Mouse (Mus musculus) intestine, postnatal 0 days (tissue): Measurements from ENCODE around the gene Atxn7l3. TPM values are rescaled to one million over a fixed set of nuclear protein-coding genes. Genes with fewer than 3 reads are reported as not detected.

ENCODE experiments used
- ATAC-seq: fragments of 200-750 bp; cut with Nextera tagmentation; 2 replicates; pipeline ENCODE4 v1.8.0; 2017; ENCODE audit warnings: mild to moderate bottlenecking, moderate TSS enrichment, moderate library complexity
- H3K27ac ChIP-seq: fragments of 300-500 bp; sonication (generic); 2 replicates; pipeline ENCODE4 v1.5.1; 2014; ENCODE audit warnings: mild to moderate bottlenecking, low read depth, low read length, moderate library complexity
- H3K27me3 ChIP-seq: fragments of 300-500 bp; sonication (generic); replicated peaks from 2 replicates; pipeline ENCODE4 v1.6.1; 2014; ENCODE audit warnings: low read length, mixed read lengths; ENCODE audit not compliant: control insufficient read depth, insufficient read depth
- H3K36me3 ChIP-seq: fragments of 300-500 bp; sonication (generic); 2 replicates; pipeline ENCODE4 v1.6.1; 2014; ENCODE audit warnings: mild to moderate bottlenecking, moderate library complexity; ENCODE audit not compliant: control insufficient read depth, insufficient read depth
- H3K4me1 ChIP-seq: fragments of 300-500 bp; sonication (generic); replicated peaks from 2 replicates; pipeline ENCODE4 v1.6.1; 2014; ENCODE audit warnings: antibody characterized with exemption, low read length, mixed read lengths; ENCODE audit not compliant: control insufficient read depth, insufficient read depth
- H3K4me2 ChIP-seq: fragments of 300-500 bp; sonication (generic); replicated peaks from 2 replicates; pipeline ENCODE4 v1.6.1; 2014; ENCODE audit warnings: low read depth, mild to moderate bottlenecking, moderate library complexity
- H3K4me3 ChIP-seq: fragments of 300-500 bp; sonication (generic); 2 replicates; pipeline ENCODE4 v1.5.1; 2014; ENCODE audit warnings: low read depth, low read length
- H3K9ac ChIP-seq: fragments of 300-500 bp; sonication (generic); 2 replicates; pipeline ENCODE4 v1.6.1; 2014; ENCODE audit warnings: mild to moderate bottlenecking, low read depth, low read length
- H3K9me3 ChIP-seq: fragments of 300-500 bp; sonication (generic); 2 replicates; pipeline ENCODE4 v1.6.1; 2016; ENCODE audit warnings: mixed run types; ENCODE audit not compliant: control insufficient read depth
- CTCF ChIP-seq: sonication (generic); IDR thresholded peaks from 2 replicates; pipeline ENCODE4 v1.5.1; 2016; ENCODE audit warnings: low read depth, mild to moderate bottlenecking, control low read depth, antibody characterized with exemption, moderate library complexity
- WGBS: fragments of 180-500 bp; shearing (Covaris S2); extraction: QIAGEN DNeasy Blood & Tissue Kit; methylation state at CpG from one replicate; pipeline ENCODE4 v1.1.7; 2014; 5-methylcytosine and 5-hydroxymethylcytosine counted together
- polyA plus RNA-seq: library from polyadenylated mRNA; unstranded; fragments of >200 nt; fragmentation: Nextera tagmentation; extraction: Ambion mirVana; gene quantifications from 2 replicates; pipeline ENCODE4 v1.2.1, GENCODE M21; 2015

Atxn7l3 gene
- polyA plus RNA-seq, 1 experiment from 2014 or later, result 8.6 TPM

DNA sequence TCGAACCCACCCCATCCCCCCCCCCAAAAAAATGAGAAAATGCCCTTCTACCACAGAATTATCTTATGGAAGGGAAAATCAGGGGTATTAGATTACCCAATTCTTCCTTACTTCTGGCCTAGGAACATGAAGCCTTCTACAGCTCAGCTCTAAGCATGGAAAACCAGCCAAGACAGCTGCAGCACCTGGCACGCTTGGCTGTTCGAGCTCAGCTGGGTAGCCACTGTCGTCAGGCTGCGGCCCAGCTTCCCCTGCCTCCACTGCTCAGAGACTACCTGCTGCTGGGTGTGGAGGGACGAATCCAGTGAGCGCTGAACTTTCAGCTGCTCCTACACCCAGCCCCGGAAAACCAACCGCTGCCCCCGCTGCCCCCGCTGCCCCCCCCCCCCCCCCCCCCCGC, 18.7 kb downstream of the Atxn7l3 start:
- H3K4me2 ChIP-seq, result no peak overlapping the region
- no peak for ATAC-seq

DNA sequence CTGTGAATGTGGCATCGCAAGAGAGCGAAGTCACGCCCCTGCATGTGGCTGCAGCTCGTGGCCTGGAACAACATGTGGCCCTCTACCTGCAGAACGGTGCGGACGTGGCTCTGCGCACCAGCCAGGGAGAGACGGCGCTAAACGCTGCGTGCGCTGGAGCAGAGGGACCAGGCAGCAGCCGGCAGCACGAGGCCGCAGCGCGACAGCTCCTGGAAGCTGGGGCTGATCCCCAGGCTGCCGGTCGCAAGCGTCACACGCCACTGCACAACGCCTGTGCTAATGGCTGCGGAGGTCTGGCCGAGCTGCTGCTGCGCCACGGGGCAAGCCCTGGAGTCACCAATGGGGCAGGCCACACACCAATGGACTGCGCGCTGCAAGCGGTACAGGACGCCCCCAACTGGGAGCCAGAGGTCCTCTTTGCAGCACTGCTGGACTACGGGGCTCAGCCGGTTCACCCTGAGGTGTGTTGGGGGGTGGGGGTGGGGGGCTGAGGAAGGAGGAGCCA, 20.0 kb downstream of the Atxn7l3 start:
- peaks cover 3% of the 10 kb centered on the region; the same call in 1 of the 2 replicates for H3K4me1 ChIP-seq
- H3K9me3 ChIP-seq, result no peaks in the 10 kb centered on the region
- peak; percentile 23; the same call in 1 of the 2 replicates for TF ChIP-seq CTCF
- peak overlapping the region; percentile 63 for H3K4me2 ChIP-seq
- H3K36me3 ChIP-seq, result no peaks in the 10 kb centered on the region
- peak; percentile 64 for ATAC-seq
- peak overlapping the region; percentile 25 for H3K4me3 ChIP-seq
- no peaks in the 10 kb centered on the region for H3K27me3 ChIP-seq
- WGBS, result 1% methylated on average over 33 of the region's 33 CpGs
- peak overlapping the region; percentile 40; the same call in 1 of the 2 replicates for H3K9ac ChIP-seq
- H3K27ac ChIP-seq, result no peak overlapping the region

More for the DNA sequence above, 18.7 kb downstream of the Atxn7l3 start:
- Histone ChIP-seq H3K27me3 (no peaks in the 10 kb centered on the region), H3K4me1 (peaks cover 3% of the 10 kb centered on the region; the same call in 1 of the 2 replicates), H3K9me3 (no peaks in the 10 kb centered on the region), H3K9ac (no peak overlapping the region), H3K4me3 (no peak overlapping the region), H3K27ac (no peak overlapping the region), H3K36me3 (no peaks in the 10 kb centered on the region)
- no peak for TF ChIP-seq CTCF
- 82% methylated on average over 9 of the region's 12 CpGs for WGBS

DNA sequence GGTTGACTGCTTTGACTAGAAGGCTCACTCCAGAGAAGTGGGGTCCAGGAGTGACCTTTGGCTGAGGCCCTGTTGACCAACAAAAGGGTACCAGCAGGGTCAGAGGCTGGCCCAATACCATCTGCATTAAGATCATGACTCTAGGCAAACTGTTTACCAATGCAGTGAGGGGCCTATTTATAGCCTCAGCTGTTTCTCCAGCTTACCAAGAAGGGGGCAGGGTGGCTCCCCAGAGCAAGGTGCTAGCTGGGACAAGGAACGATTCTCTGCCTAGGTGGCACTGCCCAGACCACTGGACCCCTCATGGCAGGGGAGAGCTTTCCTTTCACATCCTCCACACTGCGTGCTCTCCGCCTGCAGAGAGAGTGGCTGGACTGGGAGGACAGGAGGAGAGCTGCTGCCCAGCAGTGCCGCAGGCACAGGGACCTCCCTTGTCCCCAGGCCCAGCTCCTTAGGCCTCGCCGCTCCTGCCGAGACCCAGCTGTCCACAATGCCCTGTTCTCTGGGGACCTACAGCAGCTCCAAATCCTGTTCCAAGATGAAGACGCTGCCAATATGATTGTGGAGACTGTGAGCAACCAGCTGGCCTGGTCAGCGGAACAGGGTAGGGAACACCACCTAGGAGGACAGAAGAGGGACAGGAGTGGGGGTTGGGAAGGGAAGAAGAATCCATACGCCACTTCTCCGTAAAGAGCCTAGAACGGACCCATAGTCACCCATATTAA, 27.7 kb downstream of the Atxn7l3 start, which contains the start of gene Asb16:
TSS of gene Asb16 (plus strand) at position 224 of the 725 bp plus-strand sequence.
- Histone ChIP-seq H3K27me3 (no peaks in the 10 kb centered on the region), H3K4me3 (no peak within 1 kb of the TSS), H3K36me3 (no peaks in the 10 kb centered on the region), H3K27ac (no peak within 1 kb of the TSS), H3K9me3 (no peaks in the 10 kb centered on the region), H3K4me2 (no peak within 1 kb of the TSS), H3K4me1 (no peaks in the 10 kb centered on the region), H3K9ac (no peak within 1 kb of the TSS)
- TF ChIP-seq CTCF, result no peak
- no peak for ATAC-seq
- 79% methylated on average over 12 of the region's 12 CpGs for WGBS

DNA sequence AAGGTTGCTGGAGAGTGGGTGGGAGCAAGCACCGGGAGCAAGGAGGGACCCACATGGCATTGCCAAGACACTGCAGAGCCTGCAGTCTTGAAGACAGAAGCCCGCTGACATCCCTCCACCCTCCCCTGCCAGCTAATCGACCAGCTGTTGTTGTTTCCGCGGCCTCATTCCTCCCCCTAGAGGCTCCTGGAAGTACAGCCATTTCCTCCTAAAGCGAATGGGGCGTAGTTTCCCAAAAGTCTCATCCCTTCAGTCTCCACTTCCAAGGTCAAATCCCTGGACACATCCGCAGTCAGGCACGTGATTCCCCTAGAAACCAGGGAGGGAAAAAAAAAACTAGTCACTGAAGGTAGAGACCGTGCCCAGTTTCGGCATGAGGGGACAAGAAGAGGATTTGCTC, 29.0 kb downstream of the Atxn7l3 start:
- WGBS, result 5% methylated on average over 11 of the region's 11 CpGs
- TF ChIP-seq CTCF, result peak; percentile 85
- ATAC-seq, result peak; percentile 36; the same call in 1 of the 2 replicates

DNA sequence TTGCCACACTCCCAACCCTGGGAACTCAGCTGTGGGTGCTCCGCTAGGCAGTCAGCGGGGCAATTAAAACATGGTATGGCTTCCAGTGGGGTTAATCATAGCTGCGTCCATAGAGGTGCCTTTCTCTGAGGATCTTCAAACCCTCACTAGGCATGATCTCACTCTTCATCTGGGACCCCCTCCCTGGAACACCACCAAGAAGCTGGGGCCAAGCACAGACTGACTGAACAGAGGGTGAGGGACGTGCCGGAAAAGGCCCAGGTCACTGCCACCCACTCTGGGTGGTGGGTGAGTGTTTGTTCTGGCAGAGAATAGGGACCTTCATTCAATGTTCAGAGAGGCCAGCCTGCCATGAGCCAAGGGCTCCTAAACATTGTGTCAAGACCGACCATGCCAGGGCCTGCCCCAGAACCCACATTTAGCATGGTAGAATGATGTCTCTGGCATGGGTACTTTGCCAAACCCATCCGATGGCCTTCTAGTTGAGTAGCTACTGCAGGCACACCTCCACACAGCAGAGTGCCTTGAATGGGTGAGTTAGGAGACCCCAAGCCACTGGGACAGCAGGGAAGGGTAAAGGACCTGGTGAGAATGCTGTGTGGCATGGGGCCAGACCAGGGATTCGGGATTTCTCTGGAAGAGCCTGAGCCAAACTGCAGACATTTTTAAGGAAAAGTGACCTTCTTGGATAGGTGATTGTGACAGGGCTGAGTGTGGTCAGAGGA, 29.6 kb downstream of the Atxn7l3 start:
- H3K27ac ChIP-seq, result no peak overlapping the region
- WGBS, result 86% methylated on average over 8 of the region's 8 CpGs
- TF ChIP-seq CTCF, result no peak
- no peak overlapping the region for H3K9ac ChIP-seq
- H3K4me3 ChIP-seq, result no peak overlapping the region
- ATAC-seq, result no peak
- H3K9me3 ChIP-seq, result no peaks in the 10 kb centered on the region
- no peak overlapping the region for H3K4me2 ChIP-seq
- no peaks in the 10 kb centered on the region for H3K27me3 ChIP-seq
- H3K4me1 ChIP-seq, result no peaks in the 10 kb centered on the region
- no peaks in the 10 kb centered on the region; the same call in 1 of the 2 replicates for H3K36me3 ChIP-seq

More for the DNA sequence above, 29.0 kb downstream of the Atxn7l3 start:
- Histone ChIP-seq H3K27ac (no peak overlapping the region), H3K4me3 (no peak overlapping the region), H3K4me2 (no peak overlapping the region), H3K36me3 (no peaks in the 10 kb centered on the region), H3K27me3 (no peaks in the 10 kb centered on the region), H3K4me1 (no peaks in the 10 kb centered on the region), H3K9me3 (no peaks in the 10 kb centered on the region), H3K9ac (no peak overlapping the region)

DNA sequence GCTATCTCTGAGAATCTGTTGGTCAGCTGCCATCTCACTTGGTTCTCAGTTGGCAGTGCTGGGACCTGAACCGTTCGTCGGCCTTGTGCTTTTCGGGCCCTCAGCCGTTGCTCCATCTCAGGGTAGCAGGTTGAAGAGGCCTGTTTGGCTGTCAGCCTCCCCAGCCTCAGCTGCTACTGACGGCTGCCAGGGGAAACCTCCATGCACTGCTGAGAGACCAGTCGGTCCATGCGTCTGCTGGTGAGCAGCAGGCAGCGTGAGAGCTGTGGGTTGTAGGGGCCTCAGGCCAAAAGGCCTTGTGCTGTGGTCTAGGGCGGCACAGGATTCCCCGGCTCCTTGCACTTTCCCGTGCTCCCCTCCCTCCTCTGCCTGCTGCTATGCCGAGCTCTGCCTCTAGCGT, 30.6 kb downstream of the Atxn7l3 start:
- Histone ChIP-seq H3K4me1 (no peaks in the 10 kb centered on the region), H3K27ac (no peak overlapping the region), H3K27me3 (no peaks in the 10 kb centered on the region), H3K9me3 (no peaks in the 10 kb centered on the region), H3K4me3 (no peak overlapping the region), H3K9ac (no peak overlapping the region), H3K36me3 (no peaks in the 10 kb centered on the region; the same call in 1 of the 2 replicates), H3K4me2 (no peak overlapping the region)
- WGBS, result 66% methylated on average over 14 of the region's 14 CpGs
- ATAC-seq, result no peak
- no peak for TF ChIP-seq CTCF
